In the genomic region with DNA sequence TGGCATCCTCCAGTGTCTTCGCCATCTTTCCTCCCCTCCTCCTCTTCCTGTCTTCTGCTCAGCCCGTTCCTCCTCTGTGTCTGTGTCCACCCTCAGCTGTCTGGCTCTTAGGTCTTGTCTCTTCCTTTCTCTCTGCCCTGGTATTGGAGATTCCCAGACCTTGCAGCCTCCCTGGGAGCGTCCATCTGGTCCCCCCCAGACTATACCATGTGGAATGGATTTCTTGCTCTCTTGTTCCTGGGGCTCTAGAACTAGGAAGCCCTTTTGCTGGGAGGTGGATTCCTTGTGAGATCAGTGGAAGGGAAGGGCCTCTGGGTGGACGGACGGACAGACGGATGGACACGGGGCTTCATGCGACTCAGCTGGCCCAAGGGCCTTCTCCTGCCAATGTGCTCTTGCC, we compare ENCODE assay signal across 8 mouse cellular contexts. TPM values are rescaled to one million over a fixed set of nuclear protein-coding genes. Genes with fewer than 3 reads are reported as not detected.
A peak's percentile ranks its signal among the peaks of the same experiment; 100 is the strongest.
DNase-seq lines count a peak whose midpoint lies in the region; ATAC-seq and TF ChIP-seq lines count a peak whose summit lies in the region.
"Had no signal": no experiment of that assay in that cellular context is flagged by ENCODE, and none has a peak within 500 bp of the region (broad histone marks: within the 10 kb centered on the region; RNA-seq: fewer than 3 reads in every experiment).

No protein-coding gene starts in this region.

- H3K27me3 ChIP-seq in kidney, embryonic 16.5 days (ENCODE audit: insufficient read depth, low read length), result no peaks in the 10 kb centered on the region
- H3K27me3 ChIP-seq in kidney, adult 2 months (replicated peaks; ENCODE audit: control insufficient read depth, insufficient read depth, low read length), result no peaks in the 10 kb centered on the region
- H3K27me3 ChIP-seq in embryonic facial prominence, embryonic 13.5 days, result no peaks in the 10 kb centered on the region
- H3K27me3 ChIP-seq in hindbrain, embryonic 15.5 days, result no peaks in the 10 kb centered on the region
- no peaks in the 10 kb centered on the region for H3K27me3 ChIP-seq in midbrain, postnatal 0 days (ENCODE audit: insufficient read depth, low read length)

- no peak overlapping the region for H3K4me3 ChIP-seq in kidney, embryonic 16.5 days (ENCODE audit: low read length)
- no peak overlapping the region for H3K4me3 ChIP-seq in kidney, adult 2 months (ENCODE audit: insufficient read depth, low read depth, low read length)
- no peak overlapping the region for H3K4me3 ChIP-seq in embryonic facial prominence, embryonic 13.5 days
- no peak overlapping the region for H3K4me3 ChIP-seq in hindbrain, embryonic 15.5 days
- no peak overlapping the region; the same call in 1 of the 2 replicates for H3K4me3 ChIP-seq in midbrain, postnatal 0 days (ENCODE audit: low read depth, low read length)
- H3K4me3 ChIP-seq: myocyte had no signal

- peak overlapping the region; percentile 90; the same call in 1 of the 2 replicates for H3K4me2 ChIP-seq in kidney, embryonic 16.5 days (replicated peaks; ENCODE audit: low read depth, low read length)
- H3K4me2 ChIP-seq in embryonic facial prominence, embryonic 13.5 days, result peak overlapping the region; percentile 99; the same call in 1 of the 2 replicates
- H3K4me2 ChIP-seq in hindbrain, embryonic 15.5 days, result peak overlapping the region; percentile 96
- no peak overlapping the region for H3K4me2 ChIP-seq in midbrain, postnatal 0 days (ENCODE audit: low read depth, low read length, poor library complexity, severe bottlenecking)

- no peak for ATAC-seq in kidney, embryonic 16.5 days (ENCODE audit: low FRiP score, low TSS enrichment)
- ATAC-seq in embryonic facial prominence, embryonic 13.5 days (ENCODE audit: insufficient number of reproducible peaks, insufficient read depth, low FRiP score, low TSS enrichment, low read depth), result no peak
- ATAC-seq in hindbrain, embryonic 15.5 days (ENCODE audit: low FRiP score, low read depth), result no peak
- ATAC-seq in midbrain, postnatal 0 days (ENCODE audit: low FRiP score), result no peak

- no peak for TF ChIP-seq CTCF in kidney, adult 2 months (conservative IDR thresholded peaks at IDR 0.05; ENCODE audit: insufficient read depth, insufficient read length, low read depth, low read length)
- TF ChIP-seq CTCF in midbrain, postnatal 0 days (IDR thresholded peaks at IDR 0.05), result no peak

- TF ChIP-seq POLR2A in kidney, adult 2 months (IDR thresholded peaks at IDR 0.05; ENCODE audit: low read depth, low read length), result no peak

- WGBS in kidney, embryonic 16.5 days, result 78% methylated on average over 8 of the region's 8 CpGs
- 73% methylated on average over 8 of the region's 8 CpGs for WGBS in kidney, adult 2 months
- WGBS in embryonic facial prominence, embryonic 13.5 days, result 77% methylated on average over 8 of the region's 8 CpGs
- 79% methylated on average over 8 of the region's 8 CpGs for WGBS in hindbrain, embryonic 15.5 days
- WGBS in midbrain, postnatal 0 days, result 86% methylated on average over 8 of the region's 8 CpGs

- peaks cover 33% of the 10 kb centered on the region for H3K36me3 ChIP-seq in kidney, embryonic 16.5 days (ENCODE audit: insufficient read depth, low read length)
- no peaks in the 10 kb centered on the region for H3K36me3 ChIP-seq in kidney, adult 2 months (ENCODE audit: control insufficient read depth, insufficient read depth, low read length)
- peaks cover 51% of the 10 kb centered on the region for H3K36me3 ChIP-seq in embryonic facial prominence, embryonic 13.5 days
- peaks cover 13% of the 10 kb centered on the region for H3K36me3 ChIP-seq in hindbrain, embryonic 15.5 days
- H3K36me3 ChIP-seq in midbrain, postnatal 0 days (ENCODE audit: insufficient read depth, low read length), result peaks cover 33% of the 10 kb centered on the region

- H3K9me3 ChIP-seq in kidney, embryonic 16.5 days (ENCODE audit: low read length), result no peaks in the 10 kb centered on the region
- no peaks in the 10 kb centered on the region for H3K9me3 ChIP-seq in embryonic facial prominence, embryonic 13.5 days
- H3K9me3 ChIP-seq in hindbrain, embryonic 15.5 days, result no peaks in the 10 kb centered on the region
- no peaks in the 10 kb centered on the region for H3K9me3 ChIP-seq in midbrain, postnatal 0 days (ENCODE audit: low read length)

- no peak for DNase-seq in kidney, adult 2 months
- no peak for DNase-seq in midbrain, postnatal 0 days (ENCODE audit: low spot score)
- DNase-seq in urinary bladder, postnatal 4 days (ENCODE audit: low spot score in 2 of 2), result no peak
- no peak for DNase-seq in urinary bladder, adult 2 months (ENCODE audit: low spot score)

- H3K27ac ChIP-seq in kidney, embryonic 16.5 days (ENCODE audit: low read length), result no peak overlapping the region
- no peak overlapping the region for H3K27ac ChIP-seq in kidney, adult 2 months (ENCODE audit: insufficient read depth, low read depth, low read length)
- 0 out of 2 replicates have a peak overlapping the region, but pooled peaks have one; percentile 40 for H3K27ac ChIP-seq in embryonic facial prominence, embryonic 13.5 days
- no peak overlapping the region for H3K27ac ChIP-seq in hindbrain, embryonic 15.5 days (replicated peaks)
- no peak overlapping the region for H3K27ac ChIP-seq in midbrain, postnatal 0 days (ENCODE audit: low read depth, low read length)

- H3K9ac ChIP-seq in kidney, embryonic 16.5 days (replicated peaks; ENCODE audit: low read length), result no peak overlapping the region
- peak overlapping the region; percentile 93; the same call in 1 of the 2 replicates for H3K9ac ChIP-seq in embryonic facial prominence, embryonic 13.5 days
- H3K9ac ChIP-seq in hindbrain, embryonic 15.5 days, result no peak overlapping the region
- H3K9ac ChIP-seq in midbrain, postnatal 0 days (replicated peaks; ENCODE audit: low read length, poor library complexity, severe bottlenecking), result 0 out of 2 replicates have a peak overlapping the region, but pooled peaks have one; percentile 5

- H3K4me1 ChIP-seq in kidney, embryonic 16.5 days (ENCODE audit: insufficient read depth, low read length), result peaks cover 53% of the 10 kb centered on the region
- peaks cover 12% of the 10 kb centered on the region for H3K4me1 ChIP-seq in kidney, adult 2 months (ENCODE audit: control insufficient read depth, insufficient read depth, low read length)
- H3K4me1 ChIP-seq in embryonic facial prominence, embryonic 13.5 days, result peaks cover 60% of the 10 kb centered on the region
- H3K4me1 ChIP-seq in hindbrain, embryonic 15.5 days (replicated peaks), result peaks cover 67% of the 10 kb centered on the region
- peaks cover 25% of the 10 kb centered on the region for H3K4me1 ChIP-seq in midbrain, postnatal 0 days (ENCODE audit: insufficient read depth, low read length)

RNA-seq across cellular contexts. Expression of a gene that starts 5.3 kb away (rescaled TPM):
- 9.9 and 10.7 TPM in 2 replicates for polyA plus RNA-seq in kidney, embryonic 16.5 days (2015; fragmentation: Nextera tagmentation; extraction: Ambion mirVana)
- polyA plus RNA-seq in kidney, adult 2 months (2012; rRNA removed), result 24.1 and 29.9 TPM in 2 replicates
- polyA plus RNA-seq in embryonic facial prominence, embryonic 13.5 days (2015; fragmentation: Nextera tagmentation; extraction: Ambion mirVana), result 13.2 and 13.5 TPM in 2 replicates
- polyA plus RNA-seq in hindbrain, embryonic 15.5 days (2015; fragmentation: Nextera tagmentation; extraction: Ambion mirVana), result 20.7 and 21.4 TPM in 2 replicates
- 179 and 217 TPM in 2 replicates for total RNA-seq in midbrain, postnatal 0 days (2014; rRNA removed)
- polyA plus RNA-seq in midbrain, postnatal 0 days (2015; fragmentation: Nextera tagmentation; extraction: Ambion mirVana), result 18.2 and 20.4 TPM in 2 replicates
- 16.0 and 35.7 TPM in 2 replicates for polyA plus RNA-seq in urinary bladder, adult 2 months (2012; rRNA removed)

RNA-seq across cellular contexts. Expression of a gene that starts 13.6 kb away (rescaled TPM):
- polyA plus RNA-seq in kidney, embryonic 16.5 days (2015; fragmentation: Nextera tagmentation; extraction: Ambion mirVana), result 19.2 and 21.2 TPM in 2 replicates
- polyA plus RNA-seq in kidney, adult 2 months (2012; rRNA removed), result 3.2 and 3.7 TPM in 2 replicates
- 36.2 and 36.8 TPM in 2 replicates for polyA plus RNA-seq in embryonic facial prominence, embryonic 13.5 days (2015; fragmentation: Nextera tagmentation; extraction: Ambion mirVana)
- polyA plus RNA-seq in hindbrain, embryonic 15.5 days (2015; fragmentation: Nextera tagmentation; extraction: Ambion mirVana), result 146 and 176 TPM in 2 replicates
- 221 and 243 TPM in 2 replicates for total RNA-seq in midbrain, postnatal 0 days (2014; rRNA removed)
- 158 and 161 TPM in 2 replicates for polyA plus RNA-seq in midbrain, postnatal 0 days (2015; fragmentation: Nextera tagmentation; extraction: Ambion mirVana)
- polyA plus RNA-seq in urinary bladder, adult 2 months (2012; rRNA removed), result 5.8 and 9.6 TPM in 2 replicates

RNA-seq across cellular contexts. Expression of a gene that starts 20.0 kb away (rescaled TPM):
- polyA plus RNA-seq in kidney, embryonic 16.5 days (2015; fragmentation: Nextera tagmentation; extraction: Ambion mirVana), result 0.19 and 0.71 TPM in 2 replicates
- 5.0 and 23.9 TPM in 2 replicates for polyA plus RNA-seq in kidney, adult 2 months (2012; rRNA removed)
- 1.1 and 1.5 TPM in 2 replicates for polyA plus RNA-seq in embryonic facial prominence, embryonic 13.5 days (2015; fragmentation: Nextera tagmentation; extraction: Ambion mirVana)
- polyA plus RNA-seq in hindbrain, embryonic 15.5 days (2015; fragmentation: Nextera tagmentation; extraction: Ambion mirVana), result 0.19 TPM in 1 of 2 replicates, not detected in the other
- total RNA-seq in midbrain, postnatal 0 days (2014; rRNA removed), result not detected in 2 replicates
- polyA plus RNA-seq in midbrain, postnatal 0 days (2015; fragmentation: Nextera tagmentation; extraction: Ambion mirVana), result 0.29 and 0.39 TPM in 2 replicates
- 69.2 and 93.5 TPM in 2 replicates for polyA plus RNA-seq in urinary bladder, adult 2 months (2012; rRNA removed)

RNA-seq across cellular contexts. Expression of a gene that starts 28.7 kb away (rescaled TPM):
- polyA plus RNA-seq in kidney, embryonic 16.5 days (2015; fragmentation: Nextera tagmentation; extraction: Ambion mirVana), result not detected in 2 replicates
- polyA plus RNA-seq in kidney, adult 2 months (2012; rRNA removed), result 0.56 TPM in 1 of 2 replicates, not detected in the other
- not detected in 2 replicates for polyA plus RNA-seq in embryonic facial prominence, embryonic 13.5 days (2015; fragmentation: Nextera tagmentation; extraction: Ambion mirVana)
- polyA plus RNA-seq in hindbrain, embryonic 15.5 days (2015; fragmentation: Nextera tagmentation; extraction: Ambion mirVana), result not detected in 2 replicates
- not detected in 2 replicates for total RNA-seq in midbrain, postnatal 0 days (2014; rRNA removed)
- not detected in 2 replicates for polyA plus RNA-seq in midbrain, postnatal 0 days (2015; fragmentation: Nextera tagmentation; extraction: Ambion mirVana)
- polyA plus RNA-seq in urinary bladder, adult 2 months (2012; rRNA removed), result 0.19 and 0.22 TPM in 2 replicates

RNA-seq across cellular contexts. Expression of a gene that starts 45.1 kb away (rescaled TPM):
- 72.3 and 85.2 TPM in 2 replicates for polyA plus RNA-seq in kidney, embryonic 16.5 days (2015; fragmentation: Nextera tagmentation; extraction: Ambion mirVana)
- 430 and 469 TPM in 2 replicates for polyA plus RNA-seq in kidney, adult 2 months (2012; rRNA removed)
- 33.2 and 33.7 TPM in 2 replicates for polyA plus RNA-seq in embryonic facial prominence, embryonic 13.5 days (2015; fragmentation: Nextera tagmentation; extraction: Ambion mirVana)
- 26.2 and 33.4 TPM in 2 replicates for polyA plus RNA-seq in hindbrain, embryonic 15.5 days (2015; fragmentation: Nextera tagmentation; extraction: Ambion mirVana)
- total RNA-seq in midbrain, postnatal 0 days (2014; rRNA removed), result 14.1 and 18.1 TPM in 2 replicates
- 30.8 and 32.7 TPM in 2 replicates for polyA plus RNA-seq in midbrain, postnatal 0 days (2015; fragmentation: Nextera tagmentation; extraction: Ambion mirVana)
- 34.6 and 59.4 TPM in 2 replicates for polyA plus RNA-seq in urinary bladder, adult 2 months (2012; rRNA removed)

Comparison
In these comparisons a context has a peak if more than half of its experiments do, and no peak if none do; other contexts are left out.
1. H3K9ac ChIP-seq: peak in embryonic facial prominence, embryonic 13.5 days (single experiment) and midbrain, postnatal 0 days (single experiment); none in kidney, embryonic 16.5 days (single experiment) and hindbrain, embryonic 15.5 days (single experiment).